Mouse (Mus musculus) ES-E14 (cell line): ENCODE data around the gene Mrps7.

Experiments used
- CHD2 ChIP-seq: IDR thresholded peaks from 2 replicates; pipeline ENCODE4 v1.6.1; 2014; ENCODE audit warnings: mild to moderate bottlenecking, low read depth, low read length, inconsistent platforms
- HCFC1 ChIP-seq: IDR thresholded peaks from 2 replicates; pipeline ENCODE4 v1.6.1; 2012; ENCODE audit warnings: low read length, inconsistent platforms, borderline replicate concordance; ENCODE audit not compliant: insufficient read depth
- MAFK ChIP-seq: IDR thresholded peaks from 2 replicates; pipeline ENCODE4 v1.6.1; 2014; ENCODE audit warnings: mild to moderate bottlenecking, low read depth, low read length, inconsistent platforms; ENCODE audit not compliant: insufficient read depth
- ZC3H11A ChIP-seq: IDR thresholded peaks from 2 replicates; pipeline ENCODE4 v1.6.1; 2012; ENCODE audit warnings: low read depth, mild to moderate bottlenecking, inconsistent platforms, low read length, borderline replicate concordance

DNA sequence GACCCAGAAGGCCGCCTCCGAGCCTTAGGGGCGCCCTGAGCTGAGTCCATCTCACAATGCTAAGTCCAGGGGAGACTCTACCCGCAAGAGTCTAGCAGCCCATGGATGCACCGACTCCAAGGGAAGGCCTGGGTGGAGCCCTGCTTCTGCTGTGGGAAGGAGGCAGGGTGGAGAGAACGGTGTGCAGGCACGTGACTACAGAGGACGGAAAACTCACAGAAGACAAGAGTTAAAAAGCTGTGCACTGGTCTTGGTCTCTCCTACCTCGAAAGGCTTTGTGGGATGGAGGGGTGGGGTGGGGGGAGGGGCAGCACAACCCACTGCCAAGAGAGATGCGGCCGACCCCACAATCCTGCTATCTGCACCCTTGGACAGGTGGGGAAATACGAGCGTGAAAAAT lies 40.6 kb downstream of the Mrps7 start:
- TF ChIP-seq HCFC1 (no peak), MAFK (no peak), CHD2 (no peak), ZC3H11A (no peak)
